Mouse (Mus musculus): ENCODE measurements at regions not wholly inside any gene's neighbourhood (a gene's known extent, or its start where the extent isn't known, plus 50 kb on each side); places are given as distances from the start of the nearest gene placed in this dataset.

DNA sequence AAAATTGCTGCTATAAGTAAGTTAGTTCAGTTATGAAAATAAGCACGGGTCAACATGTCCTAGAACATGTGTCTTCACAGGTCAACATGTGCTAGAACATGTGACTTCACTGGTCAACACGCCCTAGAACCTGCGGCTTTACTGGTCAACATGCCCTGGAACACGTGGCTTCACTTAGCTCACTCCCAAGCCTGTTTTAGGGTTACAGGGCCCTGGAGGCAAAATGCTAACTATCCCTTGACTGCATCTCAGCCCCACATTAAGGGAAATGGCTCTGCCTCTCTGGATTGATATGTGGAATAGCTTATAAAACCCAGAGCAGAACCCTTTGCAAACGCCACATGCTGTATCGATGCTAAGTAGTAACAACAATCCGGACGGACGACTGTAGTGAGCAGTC is 67.8 kb downstream of the Nkx6-1 start:
- ATAC-seq (no peak), DNase-seq (ENCODE audit: low spot score) (no peak)

DNA sequence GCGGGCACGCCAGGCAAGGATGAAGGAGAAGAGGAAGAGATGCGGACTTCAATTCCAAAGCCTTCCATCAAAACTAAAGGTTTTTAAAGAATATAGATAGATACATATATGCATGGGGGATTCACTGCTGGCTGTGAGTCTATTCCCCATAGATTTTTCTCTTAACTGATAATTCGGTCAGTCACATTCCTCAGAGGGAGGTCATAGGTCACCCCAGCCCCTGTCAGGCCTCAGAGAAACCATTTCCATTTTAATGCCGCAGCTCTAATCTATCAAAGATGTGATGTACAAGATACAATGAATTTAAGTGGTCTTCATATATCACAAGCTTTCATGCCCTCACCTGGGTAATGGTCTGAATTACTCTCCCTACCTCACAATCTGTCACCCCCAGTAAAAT is 73.6 kb downstream of the Nkx6-1 start:
- ATAC-seq (no peak), DNase-seq (ENCODE audit: low spot score) (no peak)
- Histone ChIP-seq H3K9me3 (ENCODE audit: low read length) (no peaks in the 10 kb centered on the region), H3K4me1 (ENCODE audit: insufficient read depth, low read length) (no peaks in the 10 kb centered on the region), H3K36me3 (ENCODE audit: insufficient read depth, low read length) (no peaks in the 10 kb centered on the region), H3K27me3 (ENCODE audit: insufficient read depth, low read length) (0 out of 2 replicates have a peak, but pooled peaks cover 7% of the 10 kb centered on the region), H3K27ac (no peak overlapping the region), H3K9ac (replicated peaks; ENCODE audit: low read length) (no peak overlapping the region), H3K4me3 (ENCODE audit: low read length) (no peak overlapping the region), H3K4me2 (ENCODE audit: low read depth, low read length) (no peak overlapping the region)
- 55% methylated on average over 5 of the region's 5 CpGs for whole genome bisulfite sequencing
- no peak for TF ChIP-seq CTCF (IDR thresholded peaks at IDR 0.05; ENCODE audit: low read depth)

More for the DNA sequence above, 67.8 kb downstream of the Nkx6-1 start:
- H3K36me3 ChIP-seq (ENCODE audit: insufficient read depth, low read length) = no peaks in the 10 kb centered on the region
- H3K4me3 ChIP-seq (ENCODE audit: low read length) = no peak overlapping the region
- no peak for TF ChIP-seq CTCF (IDR thresholded peaks at IDR 0.05; ENCODE audit: low read depth)
- H3K27me3 ChIP-seq (ENCODE audit: insufficient read depth, low read length) = no peaks in the 10 kb centered on the region
- H3K9me3 ChIP-seq (ENCODE audit: low read length) = no peaks in the 10 kb centered on the region
- H3K4me1 ChIP-seq (ENCODE audit: insufficient read depth, low read length) = no peaks in the 10 kb centered on the region
- H3K4me2 ChIP-seq (ENCODE audit: low read depth, low read length) = no peak overlapping the region
- 94% methylated on average over 9 of the region's 9 CpGs for WGBS
- H3K9ac ChIP-seq (replicated peaks; ENCODE audit: low read length) = no peak overlapping the region
- H3K27ac ChIP-seq = no peak overlapping the region

DNA sequence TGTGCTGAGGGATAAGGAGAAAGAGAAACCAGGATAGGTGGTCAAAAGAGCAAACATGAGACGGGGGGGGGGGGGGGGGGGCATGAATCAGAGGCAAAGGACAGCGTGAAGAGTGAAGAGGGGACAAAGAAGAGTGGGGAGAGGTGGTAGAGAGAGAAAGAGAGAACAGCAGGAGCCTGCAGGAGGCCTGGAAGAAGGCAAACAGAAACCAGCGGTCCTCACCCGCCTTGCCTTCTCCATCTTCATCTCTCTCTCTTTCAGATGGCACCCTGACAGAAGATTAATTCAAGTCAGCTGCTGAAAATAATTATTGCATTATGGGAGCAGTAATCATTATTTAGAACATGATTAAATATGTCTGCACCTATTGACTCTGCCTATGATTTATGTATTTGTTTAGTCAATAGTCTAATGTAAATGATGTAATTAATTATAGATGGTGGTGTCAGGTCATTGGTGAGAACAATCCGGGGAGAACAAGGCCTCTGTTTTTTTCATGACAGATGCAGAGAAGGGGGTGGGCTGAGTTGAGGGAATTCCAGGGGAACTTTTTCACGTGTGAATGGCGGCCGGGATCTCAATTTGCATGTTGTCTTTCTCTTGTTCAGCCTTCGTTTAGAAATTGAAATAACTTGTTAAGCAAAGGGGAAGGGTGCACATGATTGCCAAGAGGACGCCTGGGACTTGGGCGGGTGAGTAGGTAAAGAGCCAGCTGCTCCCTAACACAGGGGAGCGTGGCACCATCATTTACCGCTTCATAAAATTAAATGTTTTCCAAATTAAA is 74.3 kb downstream of the Nkx6-1 start:
- 22% methylated on average over 12 of the region's 13 CpGs for WGBS
- DNase-seq (ENCODE audit: low spot score) (no peak), ATAC-seq (no peak)
- no peak overlapping the region for H3K4me2 ChIP-seq (ENCODE audit: low read depth, low read length)
- no peak for TF ChIP-seq CTCF (IDR thresholded peaks at IDR 0.05; ENCODE audit: low read depth)
- H3K4me1 ChIP-seq (ENCODE audit: insufficient read depth, low read length) = no peaks in the 10 kb centered on the region
- no peak overlapping the region for H3K9ac ChIP-seq (replicated peaks; ENCODE audit: low read length)
- H3K27ac ChIP-seq = no peak overlapping the region
- H3K27me3 ChIP-seq (ENCODE audit: insufficient read depth, low read length) = 0 out of 2 replicates have a peak, but pooled peaks cover 7% of the 10 kb centered on the region
- H3K4me3 ChIP-seq (ENCODE audit: low read length) = no peak overlapping the region
- no peaks in the 10 kb centered on the region for H3K9me3 ChIP-seq (ENCODE audit: low read length)
- no peaks in the 10 kb centered on the region for H3K36me3 ChIP-seq (ENCODE audit: insufficient read depth, low read length)

- Histone ChIP-seq H3K36me3 (ENCODE audit: insufficient read depth, low read length) (no peaks in the 10 kb centered on the region), H3K9ac (replicated peaks; ENCODE audit: low read length) (no peak overlapping the region), H3K4me2 (ENCODE audit: low read depth, low read length) (no peak overlapping the region), H3K27me3 (ENCODE audit: insufficient read depth, low read length) (peaks cover 15% of the 10 kb centered on the region), H3K27ac (no peak overlapping the region), H3K4me3 (ENCODE audit: low read length) (no peak overlapping the region), H3K9me3 (ENCODE audit: low read length) (no peaks in the 10 kb centered on the region), H3K4me1 (ENCODE audit: insufficient read depth, low read length) (no peaks in the 10 kb centered on the region)
- 69% methylated on average over 15 of the region's 15 CpGs for WGBS
- DNase-seq (ENCODE audit: low spot score) = no peak
- no peak for TF ChIP-seq CTCF (IDR thresholded peaks at IDR 0.05; ENCODE audit: low read depth)
- ATAC-seq = no peak
Measured at GRCm38 (mm10) chr5:101572966-101573365, 91.8 kb downstream of the Nkx6-1 start.

DNA sequence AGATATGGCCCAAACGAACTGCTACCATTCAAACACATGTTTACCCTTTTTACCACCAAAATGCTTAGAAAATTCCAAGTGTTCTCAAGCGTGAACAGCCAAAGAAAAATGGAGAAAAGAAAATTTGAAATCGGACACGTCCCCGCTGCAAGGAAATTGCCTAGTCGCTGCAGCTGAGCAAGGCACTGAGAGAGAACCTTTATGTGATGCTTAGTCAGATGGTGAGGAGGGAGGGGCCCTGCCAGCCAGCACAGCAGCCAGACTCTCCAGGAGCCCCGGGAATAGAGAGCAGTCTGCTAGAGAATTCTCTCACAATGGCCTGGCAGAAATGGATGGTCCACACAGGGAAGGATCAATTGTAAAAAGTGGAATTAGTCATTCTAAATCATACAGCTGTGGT is 99.0 kb downstream of the Nkx6-1 start:
- Histone ChIP-seq H3K9ac (replicated peaks; ENCODE audit: low read length) (no peak overlapping the region), H3K9me3 (ENCODE audit: low read length) (no peaks in the 10 kb centered on the region), H3K4me2 (ENCODE audit: low read depth, low read length) (no peak overlapping the region), H3K27me3 (ENCODE audit: insufficient read depth, low read length) (peaks cover 9% of the 10 kb centered on the region; the same call in 1 of the 2 replicates), H3K4me3 (ENCODE audit: low read length) (no peak overlapping the region), H3K36me3 (ENCODE audit: insufficient read depth, low read length) (no peaks in the 10 kb centered on the region), H3K27ac (no peak overlapping the region), H3K4me1 (ENCODE audit: insufficient read depth, low read length) (0 out of 2 replicates have a peak, but pooled peaks cover 3% of the 10 kb centered on the region)
- TF ChIP-seq CTCF (IDR thresholded peaks at IDR 0.05; ENCODE audit: low read depth) = no peak
- WGBS = 13% methylated on average over 7 of the region's 7 CpGs
- ATAC-seq (0 out of 2 replicates have a peak, but pooled peaks have one; percentile 55), DNase-seq (ENCODE audit: low spot score) (peak; percentile 37)

DNA sequence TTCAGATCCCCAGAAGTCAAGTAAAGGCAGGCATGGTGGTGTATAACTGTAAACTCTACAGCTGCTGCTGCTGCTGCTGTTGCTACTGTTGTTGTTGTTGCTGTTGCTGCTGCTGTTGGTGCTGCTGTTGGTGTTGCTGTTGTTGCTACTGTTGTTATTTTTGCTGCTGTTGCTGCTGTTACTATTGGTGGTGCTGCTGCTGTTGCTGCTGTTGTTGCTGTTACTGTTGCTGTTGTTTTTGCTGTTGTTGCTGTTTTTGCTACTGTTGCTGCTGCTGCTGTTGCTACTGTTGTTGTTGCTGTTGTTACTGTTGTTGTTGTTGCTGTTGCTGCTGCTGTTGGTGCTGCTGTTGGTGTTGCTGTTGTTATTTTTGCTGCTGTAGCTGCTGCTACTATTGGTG is 104.4 kb downstream of the Nkx6-1 start:
- Histone ChIP-seq H3K27ac (no peak overlapping the region), H3K9me3 (ENCODE audit: low read length) (no peaks in the 10 kb centered on the region), H3K27me3 (ENCODE audit: insufficient read depth, low read length) (no peaks in the 10 kb centered on the region; the same call in 1 of the 2 replicates), H3K4me2 (ENCODE audit: low read depth, low read length) (no peak overlapping the region), H3K9ac (replicated peaks; ENCODE audit: low read length) (no peak overlapping the region), H3K4me3 (ENCODE audit: low read length) (no peak overlapping the region), H3K4me1 (ENCODE audit: insufficient read depth, low read length) (no peaks in the 10 kb centered on the region), H3K36me3 (ENCODE audit: insufficient read depth, low read length) (no peaks in the 10 kb centered on the region)
- no peak for DNase-seq (ENCODE audit: low spot score)
- no peak for ATAC-seq
- no peak for TF ChIP-seq CTCF (IDR thresholded peaks at IDR 0.05; ENCODE audit: low read depth)

All from hindbrain, postnatal 0 days (tissue).